Mouse (Mus musculus): ENCODE measurements at regions not wholly inside any gene's neighbourhood (a gene's known extent, or its start where the extent isn't known, plus 50 kb on each side); places are given as distances from the start of the nearest gene placed in this dataset.

- DNase-seq (ENCODE audit: low read depth, low spot score): no peak
- WGBS: 72% methylated on average over 6 of the region's 6 CpGs
Measured at GRCm38 (mm10) chr2:92699360-92699759, 99.9 kb downstream of the Chst1 start.

- 66% methylated on average over 3 of the region's 3 CpGs for WGBS
- no peak for DNase-seq (ENCODE audit: low read depth, low spot score)
Measured at GRCm38 (mm10) chr2:92704035-92704434, 104.5 kb downstream of the Chst1 start.

DNA sequence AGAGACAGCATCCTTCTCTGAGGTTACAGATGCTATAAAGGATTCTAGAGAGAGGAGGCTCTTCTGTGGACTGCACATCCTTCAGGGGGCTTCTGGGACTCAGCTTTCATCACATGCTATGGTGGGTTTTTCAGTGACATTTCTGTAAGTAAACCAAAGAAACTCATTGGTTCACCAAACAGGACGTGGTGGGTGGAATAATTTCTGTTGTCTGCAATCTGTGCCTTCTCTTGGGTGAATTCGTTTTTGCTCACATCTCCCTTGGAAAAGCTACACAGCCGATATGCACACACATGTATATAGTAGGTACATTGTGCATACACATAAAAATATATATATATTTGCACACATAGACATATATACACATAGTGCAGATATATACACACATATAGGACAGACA is 110.2 kb downstream of the Chst1 start:
- WGBS: 71% methylated on average over 3 of the region's 3 CpGs
- DNase-seq (ENCODE audit: low read depth, low spot score): no peak

DNA sequence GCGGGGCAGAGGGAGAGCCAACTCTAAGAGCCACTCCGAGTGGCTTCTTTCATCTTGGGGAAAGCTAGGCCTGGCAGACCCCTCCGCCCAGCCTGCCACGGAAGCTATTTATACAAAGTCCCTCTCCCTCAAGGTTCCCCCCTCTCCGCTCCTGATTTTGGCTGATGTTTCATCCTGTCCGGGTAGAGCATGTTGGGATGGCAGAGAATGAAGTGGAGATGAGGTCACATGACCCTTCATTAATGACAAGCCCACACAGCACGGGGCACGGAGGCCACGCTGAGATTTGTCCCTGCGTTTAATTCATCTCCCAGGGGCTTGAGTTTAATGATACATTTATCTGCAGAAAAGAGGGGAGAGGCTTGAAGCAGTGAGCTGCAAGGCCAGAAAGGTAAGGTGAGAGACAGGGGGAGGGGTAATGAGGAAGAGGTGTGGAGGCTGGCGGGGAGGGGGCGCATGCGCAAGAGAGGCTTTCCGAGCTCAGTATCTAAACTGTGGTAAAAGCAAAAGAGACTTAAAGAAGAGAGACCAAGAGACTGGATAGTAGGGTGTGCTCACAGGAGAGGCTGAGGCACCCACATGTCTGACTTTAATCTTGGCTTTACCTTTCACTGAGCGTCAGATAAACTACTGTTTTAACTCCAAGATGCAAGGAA is 111.7 kb downstream of the Chst1 start:
- WGBS: 40% methylated on average over 15 of the region's 15 CpGs
- DNase-seq (ENCODE audit: low read depth, low spot score): no peak

DNA sequence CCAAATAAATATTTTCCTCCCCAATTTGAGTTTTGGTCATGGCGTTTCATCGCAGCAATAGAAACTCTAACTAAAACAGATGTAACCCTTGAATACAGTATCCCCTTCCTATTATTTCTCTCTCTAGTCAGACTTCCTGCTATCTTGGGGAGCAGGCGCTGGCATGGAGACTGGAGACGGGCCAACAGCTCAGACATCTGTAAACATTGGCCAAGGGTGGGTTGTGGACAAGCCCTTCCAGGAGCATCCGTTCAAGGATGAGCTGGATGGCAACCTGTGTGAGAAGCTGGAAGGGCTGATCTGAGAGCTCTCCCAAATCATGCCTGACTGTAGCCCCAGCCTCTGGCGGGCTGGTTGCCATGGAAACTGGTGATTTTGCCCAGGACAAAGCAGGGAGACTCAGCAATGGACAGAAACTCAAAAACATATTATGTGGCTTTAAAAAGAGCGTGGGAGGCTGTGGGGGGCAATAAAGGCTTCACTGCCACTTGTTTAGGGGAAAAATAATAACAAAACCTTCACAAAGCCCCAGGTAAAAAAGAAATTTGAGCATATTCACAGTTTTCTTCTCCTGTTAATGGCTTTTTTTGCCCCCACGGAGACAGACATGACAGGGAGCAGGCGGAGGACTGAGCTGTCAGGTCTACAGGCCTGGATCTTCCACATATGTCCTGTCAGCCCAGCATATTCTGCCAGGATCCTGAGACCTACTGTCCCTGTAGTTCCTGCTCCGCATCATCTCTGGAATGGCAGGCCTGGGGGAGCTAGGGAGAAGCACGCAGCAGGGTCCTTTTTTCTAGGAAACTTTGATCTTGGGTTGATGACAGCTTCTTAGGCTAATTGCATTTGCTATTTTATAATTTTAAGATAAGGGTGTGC is 113.0 kb downstream of the Chst1 start:
- 56% methylated on average over 11 of the region's 11 CpGs for WGBS
- DNase-seq (ENCODE audit: low read depth, low spot score): no peak

DNA sequence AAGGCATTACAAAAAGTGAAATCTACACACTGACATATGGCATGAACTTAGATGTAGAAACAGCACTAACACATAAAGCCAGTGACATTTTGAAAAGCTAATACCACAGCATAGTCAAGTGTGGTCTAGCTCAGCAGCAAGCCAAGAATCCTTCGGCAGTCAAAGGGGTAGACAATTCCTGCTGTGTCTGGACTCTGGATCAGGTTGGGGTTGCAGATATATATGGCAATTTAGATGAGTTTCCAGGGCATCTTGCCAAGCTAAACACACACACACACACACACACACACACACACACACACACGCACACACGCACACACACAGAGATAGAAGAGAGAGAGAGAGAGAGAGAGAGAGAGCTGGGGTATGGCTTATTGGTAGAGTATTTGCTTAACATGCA is 118.2 kb downstream of the Chst1 start:
- 49% methylated on average over 3 of the region's 3 CpGs for whole genome bisulfite sequencing
- DNase-seq (ENCODE audit: low read depth, low spot score): no peak

DNA sequence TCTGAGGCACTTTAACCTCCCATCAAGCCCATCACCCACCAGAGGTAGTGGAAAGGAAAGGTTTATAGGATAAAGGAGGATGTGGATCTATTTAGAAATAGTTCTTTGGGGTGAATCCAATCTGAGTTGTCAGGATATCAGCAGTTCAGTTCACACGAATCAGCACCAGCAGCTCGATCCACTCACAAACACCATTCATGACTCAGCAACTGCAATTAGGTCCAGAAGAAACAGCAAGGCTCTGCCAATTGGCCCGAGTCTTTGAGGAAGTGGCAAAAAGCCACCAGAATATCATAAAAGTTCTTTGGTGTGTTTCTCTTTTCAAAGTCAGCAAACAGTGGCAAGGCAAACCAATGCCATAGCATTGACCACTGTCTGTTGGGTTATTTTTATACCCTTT is 122.4 kb downstream of the Chst1 start:
- 49% methylated on average over 3 of the region's 3 CpGs for WGBS
- DNase-seq (ENCODE audit: low read depth, low spot score): no peak

- 41% methylated on average over 9 of the region's 9 CpGs for WGBS
- DNase-seq (ENCODE audit: low read depth, low spot score): no peak
Measured at GRCm38 (mm10) chr2:92723618-92724263, 124.2 kb downstream of the Chst1 start.

GRCm38 (mm10) chr2:92726640-92727039 is 127.1 kb downstream of the Chst1 start:
- DNase-seq (ENCODE audit: low read depth, low spot score): no peak
- WGBS: 78% methylated on average over 7 of the region's 7 CpGs

DNA sequence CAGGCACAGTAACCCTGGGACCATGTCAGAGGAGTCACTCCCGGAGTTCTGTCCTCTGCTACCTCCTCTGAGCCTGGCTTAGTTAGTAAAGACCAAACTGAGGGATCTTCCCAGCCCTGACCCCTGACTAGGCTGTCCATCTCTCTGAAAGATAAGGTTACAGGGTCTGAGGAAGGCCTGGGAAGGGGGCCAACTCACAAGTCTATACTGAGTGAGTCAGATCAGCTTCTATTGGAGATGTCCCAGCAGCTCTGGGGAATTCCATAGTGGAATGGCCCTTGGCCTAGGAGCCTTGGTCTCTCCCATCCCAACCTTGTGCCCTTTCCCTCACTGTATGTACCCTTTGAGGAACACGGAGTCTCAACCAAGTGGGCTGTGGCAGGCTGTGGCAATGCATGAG is 127.7 kb downstream of the Chst1 start:
- WGBS: 82% methylated on average over 2 of the region's 2 CpGs
- no peak for DNase-seq (ENCODE audit: low read depth, low spot score)

- DNase-seq (ENCODE audit: low read depth, low spot score): no peak
- 67% methylated on average over 3 of the region's 3 CpGs for WGBS
Measured at GRCm38 (mm10) chr2:92728388-92728787, 128.9 kb downstream of the Chst1 start.

DNA sequence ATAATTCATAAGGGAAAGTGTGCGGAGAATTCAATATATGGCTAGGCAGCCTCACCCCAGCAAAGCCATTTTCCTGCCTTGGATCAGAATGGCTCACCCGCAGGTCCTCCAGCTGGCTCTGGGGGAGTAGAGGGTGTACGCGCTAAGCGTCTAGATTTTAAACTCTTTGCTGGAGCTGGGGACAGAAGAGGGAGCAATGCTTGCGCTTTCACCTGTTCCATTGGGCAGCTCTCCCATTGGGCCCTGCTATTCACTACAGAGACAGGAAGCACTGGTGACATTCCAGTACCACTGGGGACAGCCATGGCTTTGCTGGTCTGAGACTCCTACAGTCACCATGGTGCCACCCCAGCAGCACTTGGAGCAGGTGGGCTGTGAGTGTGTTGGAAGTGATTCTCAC is 130.9 kb downstream of the Chst1 start:
- no peak for DNase-seq (ENCODE audit: low read depth, low spot score)
- 88% methylated on average over 6 of the region's 6 CpGs for WGBS

DNA sequence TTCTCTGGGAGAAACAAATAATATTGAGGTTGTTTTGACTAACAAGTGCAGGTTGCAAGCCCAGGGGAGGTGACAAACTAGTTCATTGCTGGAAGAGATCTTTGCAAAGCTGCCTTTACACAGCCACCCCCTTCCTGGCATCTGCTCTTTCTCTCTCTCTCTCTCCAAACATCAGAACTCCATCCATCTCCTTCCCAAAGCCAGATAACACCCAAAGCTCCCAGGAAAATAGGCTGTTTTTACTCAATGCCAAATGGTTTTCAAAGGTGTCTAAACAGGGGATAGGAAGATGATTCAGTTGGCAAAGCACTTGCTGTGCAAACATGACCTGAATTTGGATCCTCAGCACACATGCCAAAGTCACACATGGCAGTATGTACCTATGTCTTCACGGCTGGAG is 133.9 kb downstream of the Chst1 start:
- no peak for DNase-seq (ENCODE audit: low read depth, low spot score)
- 87% methylated on average over 1 of the region's 1 CpGs for WGBS

- 67% methylated on average over 5 of the region's 5 CpGs for WGBS
- no peak for DNase-seq (ENCODE audit: low read depth, low spot score)
Measured at GRCm38 (mm10) chr2:92735784-92736183, 136.3 kb downstream of the Chst1 start.

GRCm38 (mm10) chr2:92737301-92737700 is 137.8 kb downstream of the Chst1 start:
- no peak for DNase-seq (ENCODE audit: low read depth, low spot score)
- WGBS: 76% methylated on average over 1 of the region's 1 CpGs

GRCm38 (mm10) chr2:92739576-92739975 is 140.1 kb downstream of the Chst1 start:
- no peak for DNase-seq (ENCODE audit: low read depth, low spot score)
- WGBS: 75% methylated on average over 4 of the region's 4 CpGs

DNA sequence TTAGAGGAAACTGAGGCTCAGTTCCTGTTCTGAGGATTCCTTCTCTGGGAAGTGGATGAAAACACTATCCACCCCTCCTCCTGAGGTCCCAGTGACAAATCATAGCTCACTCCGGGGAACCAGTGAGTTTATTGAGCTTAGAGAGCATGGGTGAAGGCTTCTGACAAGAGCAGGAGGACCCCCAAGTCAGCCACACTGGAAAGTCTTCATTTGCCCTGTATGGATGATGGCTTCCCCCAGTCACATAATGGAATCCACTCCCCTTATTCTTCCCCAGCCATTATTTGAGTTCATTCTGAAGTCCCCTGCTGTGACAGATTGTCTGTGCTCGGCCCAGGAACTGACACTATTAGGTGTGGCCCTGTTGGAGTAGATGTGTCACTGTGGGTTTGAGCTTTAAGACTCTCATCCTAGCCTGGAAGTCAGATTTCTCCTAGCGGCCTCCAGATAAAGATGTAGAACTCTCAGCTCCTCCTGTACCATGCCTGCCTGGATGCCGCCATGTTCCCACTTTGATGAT is 141.3 kb downstream of the Chst1 start:
- WGBS: 90% methylated on average over 4 of the region's 4 CpGs
- no peak for DNase-seq (ENCODE audit: low read depth, low spot score)

DNA sequence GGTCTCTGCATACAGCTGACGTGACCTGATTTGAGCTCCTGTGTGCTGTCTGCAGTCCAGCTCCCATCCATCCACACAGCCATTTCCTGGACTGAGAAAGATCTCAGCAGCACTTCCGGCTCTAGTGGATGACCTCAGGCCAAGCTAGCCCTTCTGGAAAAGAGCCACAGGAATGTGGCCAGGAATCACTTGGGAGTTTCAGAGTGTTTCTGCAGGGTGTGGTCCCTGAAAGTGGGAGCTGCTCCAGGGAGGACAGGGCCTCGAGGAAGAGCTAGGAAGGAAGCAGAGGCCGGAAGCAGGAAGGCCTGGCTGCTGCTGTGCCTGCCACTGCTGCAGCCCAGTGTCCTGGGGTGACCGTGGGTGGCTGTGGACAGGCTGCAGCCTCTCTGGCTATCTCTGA is 142.5 kb downstream of the Chst1 start:
- peak; percentile 11 for DNase-seq (ENCODE audit: low read depth, low spot score)
- 31% methylated on average over 5 of the region's 5 CpGs for WGBS

- DNase-seq (ENCODE audit: low read depth, low spot score): no peak
Measured at GRCm38 (mm10) chr2:92742671-92743070, 143.2 kb downstream of the Chst1 start.

GRCm38 (mm10) chr2:92743152-92743551 is 143.6 kb downstream of the Chst1 start:
- WGBS: 40% methylated on average over 5 of the region's 5 CpGs
- DNase-seq (ENCODE audit: low read depth, low spot score): no peak

DNA sequence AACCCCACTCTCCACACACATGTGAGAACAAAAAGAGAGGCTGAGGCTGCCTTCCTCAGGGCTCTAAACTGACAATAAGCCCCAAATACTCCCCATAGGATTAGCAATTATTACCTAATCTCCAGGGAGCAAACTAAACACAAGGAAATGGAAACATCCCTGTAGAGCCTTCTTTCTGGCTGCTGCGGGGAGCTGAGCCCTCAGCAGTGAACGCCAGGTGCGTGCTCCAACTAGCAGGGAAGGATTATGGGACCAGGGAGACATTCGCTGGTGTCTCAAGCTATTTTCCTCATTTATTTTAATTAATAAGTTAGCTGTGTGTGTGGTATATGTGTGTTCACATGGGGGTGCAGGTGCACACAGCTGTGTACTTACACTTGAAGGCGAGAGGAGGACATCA is 144.4 kb downstream of the Chst1 start:
- WGBS: 68% methylated on average over 5 of the region's 5 CpGs
- no peak for DNase-seq (ENCODE audit: low read depth, low spot score)
